Mouse (Mus musculus): ENCODE data around the gene Minos1. TPM values are rescaled to one million over a fixed set of nuclear protein-coding genes. Genes with fewer than 3 reads are reported as not detected.

Gene Minos1
- polyA plus RNA-seq, 1 experiment from 2014 or later: 419 TPM

DNA sequence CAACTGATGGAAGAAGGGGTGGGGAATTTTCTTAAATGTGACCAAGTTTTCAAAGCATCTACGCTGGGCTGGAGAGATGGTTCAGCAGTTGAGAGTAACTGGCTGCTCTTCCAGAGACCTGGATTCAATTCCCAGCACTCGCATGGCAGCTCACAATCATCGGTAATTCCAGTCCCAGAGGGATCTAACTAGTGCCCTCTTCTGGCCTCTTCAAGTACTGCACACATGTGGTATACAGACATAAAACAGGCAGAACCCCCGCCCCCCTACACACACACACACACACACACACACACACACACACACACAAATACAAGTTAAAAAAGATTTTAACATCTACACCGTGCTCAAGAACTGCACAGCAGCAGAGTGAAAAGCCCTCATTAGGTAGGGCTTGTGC, 15.2 kb downstream of the Minos1 start:
- no peaks in the 10 kb centered on the region for H3K9me3 ChIP-seq
- no peak overlapping the region for H3K4me2 ChIP-seq (replicated peaks)
- H3K27me3 ChIP-seq: no peaks in the 10 kb centered on the region
- H3K36me3 ChIP-seq: no peaks in the 10 kb centered on the region
- peaks cover 30% of the 10 kb centered on the region for H3K4me1 ChIP-seq (replicated peaks)
- H3K9ac ChIP-seq (replicated peaks): no peak overlapping the region
- no peak for ATAC-seq
- 93% methylated on average over 5 of the region's 5 CpGs for WGBS
- H3K27ac ChIP-seq: no peak overlapping the region
- H3K4me3 ChIP-seq (replicated peaks): no peak overlapping the region

DNA sequence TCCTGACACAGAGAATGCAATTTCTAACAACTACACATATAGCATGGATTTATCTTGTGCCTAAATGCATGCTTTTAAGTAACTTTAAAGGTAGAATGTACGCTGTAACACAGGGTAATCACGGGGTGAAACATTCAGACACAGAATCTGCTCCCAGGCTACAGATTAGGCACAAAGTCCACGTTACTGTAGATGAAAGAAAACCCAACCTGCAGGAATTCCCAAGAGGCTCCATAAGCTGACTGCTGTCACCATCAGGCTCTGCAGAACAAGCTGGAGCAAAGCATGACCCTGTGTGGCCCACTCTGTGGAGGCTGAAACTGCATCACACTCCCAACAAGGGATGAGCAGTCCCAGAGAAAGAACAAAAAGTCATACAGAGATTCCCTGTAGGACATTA, 18.4 kb downstream of the Minos1 start:
- WGBS: 61% methylated on average over 3 of the region's 3 CpGs
- Histone ChIP-seq H3K4me1 (replicated peaks) (peaks cover 30% of the 10 kb centered on the region), H3K27ac (no peak overlapping the region), H3K4me2 (replicated peaks) (no peak overlapping the region), H3K4me3 (replicated peaks) (no peak overlapping the region), H3K27me3 (no peaks in the 10 kb centered on the region), H3K9me3 (no peaks in the 10 kb centered on the region), H3K36me3 (no peaks in the 10 kb centered on the region), H3K9ac (replicated peaks) (no peak overlapping the region)
- no peak for ATAC-seq

- no peak for ATAC-seq
- no peak overlapping the region for H3K27ac ChIP-seq
These were observed 19.5 kb downstream of the Minos1 start for GRCm38 (mm10) chr4:139111421-139111820.

DNA sequence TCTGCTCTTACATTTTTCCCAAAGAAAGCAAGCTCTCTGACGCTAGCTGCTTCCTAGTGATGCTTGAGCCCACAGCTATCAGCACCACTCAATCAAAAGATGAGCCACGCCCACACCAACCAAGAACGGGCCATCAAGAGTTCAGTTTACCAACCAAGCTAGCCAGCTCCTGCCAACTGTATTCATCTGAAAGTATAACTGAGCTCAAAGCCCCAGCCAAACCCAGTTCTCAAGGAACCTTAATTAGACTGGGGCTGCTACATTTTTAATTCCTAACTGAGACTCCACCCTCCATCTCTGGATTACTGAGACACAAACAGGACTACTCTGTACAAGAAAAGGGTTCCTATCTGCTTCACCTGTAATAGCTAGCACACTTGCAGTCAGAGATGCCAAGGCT, 20.1 kb downstream of the Minos1 start:
- Histone ChIP-seq H3K4me1 (replicated peaks) (peaks cover 23% of the 10 kb centered on the region), H3K4me2 (replicated peaks) (no peak overlapping the region), H3K4me3 (replicated peaks) (no peak overlapping the region), H3K36me3 (no peaks in the 10 kb centered on the region), H3K9ac (replicated peaks) (no peak overlapping the region), H3K27me3 (no peaks in the 10 kb centered on the region), H3K9me3 (no peaks in the 10 kb centered on the region), H3K27ac (no peak overlapping the region)
- WGBS: 85% methylated on average over 3 of the region's 3 CpGs
- ATAC-seq: no peak

More at GRCm38 (mm10) chr4:139111421-139111820, 19.5 kb downstream of the Minos1 start:
- 66% methylated on average over 3 of the region's 3 CpGs for WGBS
- Histone ChIP-seq H3K4me1 (replicated peaks) (peaks cover 26% of the 10 kb centered on the region), H3K4me2 (replicated peaks) (no peak overlapping the region), H3K27me3 (no peaks in the 10 kb centered on the region), H3K9me3 (no peaks in the 10 kb centered on the region), H3K36me3 (no peaks in the 10 kb centered on the region), H3K4me3 (replicated peaks) (no peak overlapping the region), H3K9ac (replicated peaks) (no peak overlapping the region)

- Histone ChIP-seq H3K9ac (replicated peaks) (no peak overlapping the region), H3K4me1 (replicated peaks) (0 out of 2 replicates have a peak, but pooled peaks cover 5% of the 10 kb centered on the region), H3K27me3 (no peaks in the 10 kb centered on the region), H3K4me2 (replicated peaks) (no peak overlapping the region), H3K27ac (no peak overlapping the region), H3K9me3 (no peaks in the 10 kb centered on the region), H3K36me3 (peaks cover 36% of the 10 kb centered on the region), H3K4me3 (replicated peaks) (no peak overlapping the region)
- WGBS: 97% methylated on average over 1 of the region's 1 CpGs
- no peak for ATAC-seq
These were observed 25.5 kb downstream of the Minos1 start for GRCm38 (mm10) chr4:139105453-139105852.

GRCm38 (mm10) chr4:139101546-139101945, 29.4 kb downstream of the Minos1 start:
- Histone ChIP-seq H3K36me3 (peaks cover 36% of the 10 kb centered on the region), H3K27ac (no peak overlapping the region), H3K4me1 (replicated peaks) (0 out of 2 replicates have a peak, but pooled peaks cover 5% of the 10 kb centered on the region), H3K4me2 (replicated peaks) (no peak overlapping the region), H3K27me3 (no peaks in the 10 kb centered on the region), H3K4me3 (replicated peaks) (no peak overlapping the region), H3K9ac (replicated peaks) (no peak overlapping the region), H3K9me3 (no peaks in the 10 kb centered on the region)
- 85% methylated on average over 6 of the region's 6 CpGs for WGBS
- ATAC-seq: no peak

DNA sequence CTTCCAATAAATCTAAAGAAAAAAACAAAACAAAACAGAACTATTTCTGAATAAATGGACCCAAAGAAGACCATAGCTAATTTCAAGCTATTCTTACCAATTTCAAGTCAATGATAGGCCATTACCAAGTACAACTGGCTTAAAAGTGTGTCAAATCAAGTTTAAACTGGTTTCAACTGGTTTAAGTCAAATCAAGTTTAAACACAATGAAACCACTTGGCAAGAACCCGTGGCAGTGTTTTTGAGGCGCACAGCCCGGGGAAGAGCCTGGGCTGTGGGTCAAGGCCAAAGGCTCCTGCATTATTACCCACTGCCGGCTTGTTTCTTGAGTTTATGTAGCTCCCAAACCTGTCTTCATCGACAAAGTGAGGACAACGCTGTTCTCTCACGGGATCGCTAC, 30.6 kb downstream of the Minos1 start:
- no peak overlapping the region for H3K4me3 ChIP-seq (replicated peaks)
- no peak overlapping the region for H3K9ac ChIP-seq (replicated peaks)
- WGBS: 92% methylated on average over 8 of the region's 8 CpGs
- no peak overlapping the region for H3K27ac ChIP-seq
- ATAC-seq: no peak
- peaks cover 36% of the 10 kb centered on the region for H3K36me3 ChIP-seq
- no peak overlapping the region for H3K4me2 ChIP-seq (replicated peaks)
- peaks cover 2% of the 10 kb centered on the region; the same call in 1 of the 2 replicates for H3K27me3 ChIP-seq
- H3K4me1 ChIP-seq (replicated peaks): 0 out of 2 replicates have a peak, but pooled peaks cover 5% of the 10 kb centered on the region
- no peaks in the 10 kb centered on the region for H3K9me3 ChIP-seq

DNA sequence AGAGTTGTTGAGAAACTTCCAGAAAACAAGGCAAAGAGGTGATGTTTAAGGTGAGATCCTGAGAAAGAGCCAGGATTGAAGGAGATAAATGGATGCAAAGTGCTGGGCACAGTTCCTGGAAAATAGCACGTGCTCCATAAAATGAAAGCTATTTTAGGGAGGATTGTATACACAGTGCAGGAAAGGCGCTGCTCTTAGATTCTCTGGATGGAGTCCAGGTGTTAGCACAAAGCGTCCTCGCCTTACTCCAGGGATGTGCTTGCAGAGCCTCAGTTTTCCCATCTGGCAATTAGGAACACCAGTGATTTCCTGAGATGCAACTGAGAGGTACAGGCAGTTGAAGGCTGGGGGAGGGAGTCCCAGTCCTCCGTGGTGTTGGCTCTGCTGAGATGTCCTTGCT, 34.7 kb downstream of the Minos1 start:
- H3K27me3 ChIP-seq: peaks cover 43% of the 10 kb centered on the region
- H3K36me3 ChIP-seq: peaks cover 3% of the 10 kb centered on the region; the same call in 1 of the 2 replicates
- no peak overlapping the region for H3K4me2 ChIP-seq (replicated peaks)
- no peak for ATAC-seq
- H3K27ac ChIP-seq: no peak overlapping the region
- H3K9ac ChIP-seq (replicated peaks): no peak overlapping the region
- WGBS: 81% methylated on average over 5 of the region's 5 CpGs
- peaks cover 20% of the 10 kb centered on the region for H3K4me1 ChIP-seq (replicated peaks)
- H3K9me3 ChIP-seq: no peaks in the 10 kb centered on the region
- no peak overlapping the region for H3K4me3 ChIP-seq (replicated peaks)

GRCm38 (mm10) chr4:139095406-139095805, 35.5 kb downstream of the Minos1 start:
- ATAC-seq: no peak
- Histone ChIP-seq H3K27ac (no peak overlapping the region), H3K4me3 (replicated peaks) (no peak overlapping the region), H3K9me3 (no peaks in the 10 kb centered on the region), H3K4me2 (replicated peaks) (no peak overlapping the region), H3K36me3 (no peaks in the 10 kb centered on the region), H3K9ac (replicated peaks) (no peak overlapping the region), H3K27me3 (peaks cover 51% of the 10 kb centered on the region), H3K4me1 (replicated peaks) (peaks cover 23% of the 10 kb centered on the region)
- WGBS: 58% methylated on average over 1 of the region's 1 CpGs

DNA sequence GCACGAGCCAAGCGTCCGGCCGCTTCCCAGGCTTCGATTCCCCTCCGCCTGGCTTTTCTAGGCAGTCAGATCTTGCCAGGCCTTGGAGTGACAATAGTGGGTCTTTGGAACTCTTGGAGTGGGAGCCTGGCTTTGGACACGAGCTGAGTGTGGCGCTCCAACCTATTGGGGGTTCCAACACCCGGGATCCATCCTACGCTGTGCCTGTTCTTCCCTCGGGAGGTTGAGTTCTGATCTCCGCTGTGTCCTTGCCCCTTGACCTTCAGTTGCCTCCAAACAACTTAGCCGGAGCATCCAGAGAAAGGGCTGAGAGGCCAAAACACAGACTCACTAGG, 37.8 kb downstream of the Minos1 start:
- H3K36me3 ChIP-seq: no peaks in the 10 kb centered on the region
- peak overlapping the region; percentile 53 for H3K4me3 ChIP-seq (replicated peaks)
- peak overlapping the region; percentile 88 for H3K4me2 ChIP-seq (replicated peaks)
- H3K4me1 ChIP-seq (replicated peaks): peaks cover 23% of the 10 kb centered on the region
- peaks cover 67% of the 10 kb centered on the region for H3K27me3 ChIP-seq
- no peak for ATAC-seq
- no peaks in the 10 kb centered on the region for H3K9me3 ChIP-seq
- H3K27ac ChIP-seq: no peak overlapping the region
- H3K9ac ChIP-seq (replicated peaks): peak overlapping the region; percentile 67
- 18% methylated on average over 13 of the region's 13 CpGs for WGBS

DNA sequence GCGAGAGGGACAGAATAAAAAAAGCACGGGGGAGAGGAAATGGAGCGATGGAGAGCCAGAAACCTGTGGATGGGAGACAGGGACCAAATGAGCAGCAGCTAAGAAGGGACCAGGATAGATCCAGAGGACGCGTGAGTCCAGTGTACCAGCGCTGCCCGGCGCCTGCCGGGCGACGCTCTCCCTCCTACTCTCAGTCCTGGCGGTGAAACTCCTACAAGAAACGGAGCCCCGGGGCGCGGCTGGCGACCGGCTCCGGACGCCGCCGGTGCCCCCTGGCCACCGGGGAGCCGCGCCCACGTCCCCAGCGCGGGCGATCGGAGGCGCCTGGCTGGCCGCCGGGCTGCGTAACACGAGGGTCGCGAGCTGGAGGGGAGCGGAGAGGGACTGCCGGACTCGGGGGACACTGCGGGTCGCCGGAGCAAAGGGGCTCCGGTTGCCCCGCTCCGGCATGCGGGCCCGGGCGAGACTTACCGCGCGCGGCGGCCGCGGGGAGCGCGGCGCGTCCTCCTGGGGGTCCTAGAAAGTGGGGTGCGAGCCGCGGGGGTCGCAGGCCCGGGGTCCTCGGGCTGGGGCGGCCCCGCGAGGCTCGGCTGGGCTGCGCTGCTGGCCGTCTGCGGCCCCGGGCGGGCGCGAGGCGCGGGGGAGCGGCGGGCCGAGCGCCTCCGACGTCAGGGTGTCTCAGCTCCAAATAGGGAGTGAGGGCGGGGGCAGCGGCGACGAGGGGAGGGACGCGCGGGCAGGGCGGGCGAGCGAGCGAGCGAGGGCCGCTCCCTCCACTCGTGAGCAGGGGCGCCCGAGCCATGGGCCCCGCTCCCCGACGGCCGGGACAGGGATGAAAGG, 38.3 kb downstream of the Minos1 start, which contains the start of gene Nbl1:
TSS of gene Nbl1 (minus strand) at position 638 of the 840 bp plus-strand sequence.
- H3K4me3 ChIP-seq (replicated peaks): peak within 1 kb of the TSS; percentile 53
- no peak for ATAC-seq
- peak within 1 kb of the TSS; percentile 67 for H3K9ac ChIP-seq (replicated peaks)
- peaks cover 72% of the 10 kb centered on the region for H3K27me3 ChIP-seq
- under 1% methylated on average over 63 of the region's 105 CpGs for WGBS
- no peaks in the 10 kb centered on the region for H3K9me3 ChIP-seq
- peak within 1 kb of the TSS; percentile 55; the same call in 1 of the 2 replicates for H3K27ac ChIP-seq
- peak within 1 kb of the TSS; percentile 88 for H3K4me2 ChIP-seq (replicated peaks)
- H3K4me1 ChIP-seq (replicated peaks): peaks cover 23% of the 10 kb centered on the region
- no peaks in the 10 kb centered on the region for H3K36me3 ChIP-seq

- peak overlapping the region; percentile 67 for H3K9ac ChIP-seq (replicated peaks)
- peaks cover 72% of the 10 kb centered on the region for H3K27me3 ChIP-seq
- H3K4me3 ChIP-seq (replicated peaks): peak overlapping the region; percentile 53
- peak; percentile 76 for ATAC-seq
- no peaks in the 10 kb centered on the region for H3K9me3 ChIP-seq
- peak overlapping the region; percentile 55; the same call in 1 of the 2 replicates for H3K27ac ChIP-seq
- peak overlapping the region; percentile 88 for H3K4me2 ChIP-seq (replicated peaks)
- H3K36me3 ChIP-seq: no peaks in the 10 kb centered on the region
- peaks cover 23% of the 10 kb centered on the region for H3K4me1 ChIP-seq (replicated peaks)
- WGBS: 2% methylated on average over 27 of the region's 28 CpGs
These were observed 39.2 kb downstream of the Minos1 start for GRCm38 (mm10) chr4:139091478-139092355.
